Mouse (Mus musculus): ENCODE data around the gene D430042O09Rik.

Gene D430042O09Rik

GRCm38 (mm10) chr7:125883232-125883631, 175.5 kb downstream of the D430042O09Rik start:
- DNase-seq = no peak

- DNase-seq = no peak
These were observed 178.5 kb downstream of the D430042O09Rik start for GRCm38 (mm10) chr7:125886116-125886680.

GRCm38 (mm10) chr7:125887124-125887523, 179.4 kb downstream of the D430042O09Rik start:
- DNase-seq = no peak

- DNase-seq = no peak
These were observed 180.1 kb downstream of the D430042O09Rik start for GRCm38 (mm10) chr7:125887761-125888160.

- no peak for DNase-seq
These were observed 180.7 kb downstream of the D430042O09Rik start for GRCm38 (mm10) chr7:125888373-125888772.

GRCm38 (mm10) chr7:125893621-125894020, 185.9 kb downstream of the D430042O09Rik start:
- no peak for DNase-seq

GRCm38 (mm10) chr7:125897059-125897458, 189.4 kb downstream of the D430042O09Rik start:
- DNase-seq = no peak

GRCm38 (mm10) chr7:125899036-125899435, 191.3 kb downstream of the D430042O09Rik start:
- peak; percentile 23 for DNase-seq

- DNase-seq = no peak
These were observed 192.2 kb downstream of the D430042O09Rik start for GRCm38 (mm10) chr7:125899916-125900315.

- DNase-seq = no peak
These were observed 192.9 kb downstream of the D430042O09Rik start for GRCm38 (mm10) chr7:125900386-125901161.

GRCm38 (mm10) chr7:125920801-125921200, 213.1 kb downstream of the D430042O09Rik start:
- DNase-seq = no peak

GRCm38 (mm10) chr7:125924044-125924443, 216.4 kb downstream of the D430042O09Rik start:
- DNase-seq = no peak
